Mouse (Mus musculus) stomach, embryonic 14.5 days (tissue): ENCODE data around the gene Stk11ip. TPM values are rescaled to one million over a fixed set of nuclear protein-coding genes. Genes with fewer than 3 reads are reported as not detected.

Source experiments
- ATAC-seq: fragments of 200-750 bp; cut with Nextera tagmentation; 2 replicates; pipeline ENCODE4 v1.8.0; 2017; ENCODE audit warnings: low read depth, moderate TSS enrichment; ENCODE audit not compliant: insufficient number of reproducible peaks, insufficient read depth, low FRiP score
- H3K27ac ChIP-seq: fragments of 300-500 bp; sonication (generic); 2 replicates; pipeline ENCODE4 v1.5.1; 2014; ENCODE audit warnings: mild to moderate bottlenecking, low read length, moderate library complexity, mixed read lengths
- H3K27me3 ChIP-seq: fragments of 300-500 bp; sonication (generic); 2 replicates; pipeline ENCODE4 v1.6.1; 2014; ENCODE audit warnings: low read length, control low read depth, mixed read lengths; ENCODE audit not compliant: control insufficient read depth, insufficient read depth
- H3K36me3 ChIP-seq: fragments of 300-500 bp; sonication (generic); 2 replicates; pipeline ENCODE4 v1.6.1; 2014; ENCODE audit warnings: mild to moderate bottlenecking, control low read depth, low read length, moderate library complexity, mixed read lengths; ENCODE audit not compliant: control insufficient read depth, insufficient read depth
- H3K4me1 ChIP-seq: fragments of 300-500 bp; sonication (generic); 2 replicates; pipeline ENCODE4 v1.6.1; 2014; ENCODE audit warnings: low read length, control low read depth, mixed read lengths; ENCODE audit not compliant: control insufficient read depth, insufficient read depth
- H3K4me2 ChIP-seq: fragments of 300-500 bp; sonication (generic); replicated peaks from 2 replicates; pipeline ENCODE4 v1.6.1; 2014; ENCODE audit warnings: low read depth, low read length, control low read depth
- H3K4me3 ChIP-seq: fragments of 300-500 bp; sonication (generic); 2 replicates; pipeline ENCODE4 v1.5.1; 2014; ENCODE audit warnings: low read depth, low read length, control low read depth
- H3K9ac ChIP-seq: fragments of 300-500 bp; sonication (generic); replicated peaks from 2 replicates; pipeline ENCODE4 v1.6.1; 2014; ENCODE audit warnings: low read depth, mild to moderate bottlenecking, control low read depth, low read length, moderate library complexity, mixed read lengths
- H3K9me3 ChIP-seq: fragments of 300-500 bp; sonication (generic); 2 replicates; pipeline ENCODE4 v1.6.1; 2016; ENCODE audit warnings: low read depth, low read length, control low read depth; ENCODE audit not compliant: control insufficient read depth
- WGBS: fragments of 180-500 bp; shearing (Covaris S2); extraction: QIAGEN DNeasy Blood & Tissue Kit; methylation state at CpG from one replicate; pipeline ENCODE4 v1.1.7; 2014; 5-methylcytosine and 5-hydroxymethylcytosine counted together
- polyA plus RNA-seq: library from polyadenylated mRNA; unstranded; fragments of >200 nt; fragmentation: Nextera tagmentation; extraction: Ambion mirVana; gene quantifications from 2 replicates; pipeline ENCODE4 v1.2.1, GENCODE M21; 2014

Stk11ip gene
- polyA plus RNA-seq, 1 experiment from 2014 or later = 19.0 TPM

DNA sequence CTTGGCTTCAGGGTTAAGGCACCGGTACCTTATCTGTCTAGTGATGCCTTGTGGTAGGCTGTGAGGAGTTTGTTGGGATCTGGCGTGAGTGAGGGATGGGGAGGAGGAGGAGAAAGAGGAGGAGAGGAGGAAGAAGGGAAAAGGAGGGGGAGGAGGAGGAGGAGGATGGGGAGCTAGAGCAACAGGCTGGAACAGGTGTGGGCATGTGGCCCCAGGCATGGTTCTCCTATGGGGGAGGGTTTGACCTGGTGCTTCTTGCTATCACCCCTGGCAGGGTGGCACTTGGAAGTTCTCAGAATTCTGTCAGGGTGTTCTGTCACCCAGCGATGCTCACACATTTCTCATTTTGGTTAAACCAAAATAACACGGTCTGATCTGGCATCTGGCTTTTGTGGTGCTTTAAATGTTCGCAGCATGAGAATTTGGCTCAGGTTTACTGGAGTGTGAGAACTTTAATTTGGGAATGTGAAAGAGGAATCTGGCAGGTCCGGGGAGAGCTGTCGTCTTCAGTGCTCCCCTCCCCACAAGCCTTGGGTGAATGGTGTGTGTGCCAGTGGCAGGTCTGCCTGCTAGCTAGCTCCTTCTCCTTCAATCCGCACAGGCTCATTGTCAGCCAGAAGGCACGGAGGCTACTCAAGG lies 34.9 kb downstream of the Stk11ip start:
- no peaks in the 10 kb centered on the region for H3K9me3 ChIP-seq
- H3K36me3 ChIP-seq = peaks cover 33% of the 10 kb centered on the region
- H3K4me1 ChIP-seq = peaks cover 6% of the 10 kb centered on the region
- H3K27ac ChIP-seq = no peak overlapping the region
- no peaks in the 10 kb centered on the region for H3K27me3 ChIP-seq
- no peak overlapping the region for H3K9ac ChIP-seq
- no peak overlapping the region for H3K4me2 ChIP-seq
- WGBS = 87% methylated on average over 9 of the region's 9 CpGs
- no peak for ATAC-seq
- H3K4me3 ChIP-seq = no peak overlapping the region

- ATAC-seq = no peak
- no peak overlapping the region for H3K4me2 ChIP-seq
- no peak overlapping the region for H3K4me3 ChIP-seq
- no peak overlapping the region for H3K9ac ChIP-seq
- 94% methylated on average over 7 of the region's 7 CpGs for WGBS
- no peaks in the 10 kb centered on the region for H3K27me3 ChIP-seq
- peaks cover 6% of the 10 kb centered on the region for H3K4me1 ChIP-seq
- peaks cover 30% of the 10 kb centered on the region for H3K36me3 ChIP-seq
- H3K9me3 ChIP-seq = no peaks in the 10 kb centered on the region
- no peak overlapping the region for H3K27ac ChIP-seq
These were observed 35.7 kb downstream of the Stk11ip start for GRCm38 (mm10) chr1:75557041-75557440.

DNA sequence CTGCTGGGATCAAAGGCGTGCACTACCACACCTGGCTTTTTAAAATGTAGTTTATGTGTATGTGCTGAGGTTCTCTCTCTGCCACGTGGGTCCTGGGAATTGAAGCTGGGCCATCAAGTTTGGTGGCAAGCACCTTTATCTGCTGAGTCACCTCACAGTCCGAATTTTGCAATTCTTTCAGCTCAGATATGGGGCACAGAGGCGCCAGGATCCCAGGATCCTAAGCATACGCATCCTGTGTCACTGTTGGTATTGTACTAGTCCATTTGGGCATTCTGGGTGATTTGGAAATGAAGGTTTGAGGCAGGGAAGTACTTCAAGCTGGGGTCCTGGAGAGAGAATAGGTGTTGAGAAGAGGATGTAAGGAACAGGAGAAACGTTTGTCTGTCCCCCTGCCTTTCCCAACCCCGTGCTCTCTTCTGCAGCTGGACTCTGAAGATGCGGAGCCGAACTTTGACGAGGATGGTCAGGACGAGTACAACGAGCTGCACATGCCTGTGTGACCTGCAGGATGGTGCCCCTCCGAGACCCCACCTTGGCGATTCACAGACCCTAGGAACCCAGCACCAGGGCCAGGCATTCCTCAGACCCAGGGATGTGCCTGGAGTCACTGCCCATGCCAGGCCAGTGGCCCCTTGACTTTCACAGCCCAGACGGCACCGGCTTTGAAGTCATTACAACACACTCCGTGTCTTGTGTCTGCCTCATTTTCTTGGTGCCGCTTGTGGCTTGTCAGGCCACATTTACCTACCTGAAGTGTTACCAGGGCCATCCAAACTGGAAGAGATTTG lies 37.3 kb downstream of the Stk11ip start:
- no peak overlapping the region for H3K4me2 ChIP-seq
- no peak for ATAC-seq
- 81% methylated on average over 18 of the region's 18 CpGs for WGBS

DNA sequence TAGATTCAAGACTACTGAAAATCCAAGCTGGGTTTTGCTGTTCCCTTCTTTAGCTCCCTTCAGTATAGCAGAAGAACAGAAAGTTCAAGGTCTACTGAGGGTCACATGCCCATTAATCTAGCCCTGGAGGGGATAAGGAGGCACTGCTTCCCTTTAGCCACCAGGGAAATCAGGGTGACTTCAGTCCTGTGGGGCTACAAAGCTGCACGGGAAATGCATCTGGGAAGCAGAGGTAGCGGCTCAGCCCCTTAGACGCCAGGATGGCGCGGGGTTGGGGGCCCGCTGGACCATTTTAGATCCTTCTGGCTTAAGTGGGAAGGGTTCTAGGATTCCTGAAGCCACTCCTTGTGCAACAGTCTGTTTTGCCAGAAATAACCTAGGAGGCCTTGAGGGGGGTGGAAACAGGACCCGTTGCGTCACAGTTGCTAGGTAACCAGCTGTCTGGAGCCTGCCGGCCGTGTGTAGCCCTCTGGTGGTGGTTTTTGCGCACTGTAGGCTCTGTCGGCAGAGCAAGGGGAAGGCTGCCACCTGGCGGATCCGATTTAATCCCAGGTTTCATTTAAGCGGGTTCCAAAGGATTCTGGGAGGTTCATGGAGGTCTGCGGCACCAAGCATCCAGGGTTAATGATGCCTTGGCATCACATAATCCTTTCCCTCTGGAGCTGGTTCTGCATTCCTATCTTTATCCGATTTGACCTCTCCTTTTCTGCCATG lies 38.0 kb downstream of the Stk11ip start:
- H3K4me1 ChIP-seq = peaks cover 6% of the 10 kb centered on the region
- H3K4me3 ChIP-seq = peak overlapping the region; percentile 5; the same call in 1 of the 2 replicates
- H3K9me3 ChIP-seq = no peaks in the 10 kb centered on the region
- peak; percentile 94 for ATAC-seq
- no peaks in the 10 kb centered on the region for H3K27me3 ChIP-seq
- 3% methylated on average over 17 of the region's 17 CpGs for WGBS
- peaks cover 15% of the 10 kb centered on the region; the same call in 1 of the 2 replicates for H3K36me3 ChIP-seq
- H3K27ac ChIP-seq = peak overlapping the region; percentile 71; the same call in 1 of the 2 replicates
- no peak overlapping the region for H3K9ac ChIP-seq
- H3K4me2 ChIP-seq = peak overlapping the region; percentile 39

More for the DNA sequence above, 37.3 kb downstream of the Stk11ip start:
- peaks cover 6% of the 10 kb centered on the region for H3K4me1 ChIP-seq
- H3K36me3 ChIP-seq = peaks cover 16% of the 10 kb centered on the region; the same call in 1 of the 2 replicates
- H3K9me3 ChIP-seq = no peaks in the 10 kb centered on the region
- H3K27me3 ChIP-seq = no peaks in the 10 kb centered on the region
- H3K9ac ChIP-seq = no peak overlapping the region
- H3K27ac ChIP-seq = peak overlapping the region; percentile 71; the same call in 1 of the 2 replicates
- H3K4me3 ChIP-seq = no peak overlapping the region

- no peaks in the 10 kb centered on the region for H3K9me3 ChIP-seq
- H3K4me2 ChIP-seq = no peak overlapping the region
- H3K4me3 ChIP-seq = no peak overlapping the region
- H3K27me3 ChIP-seq = no peaks in the 10 kb centered on the region
- H3K4me1 ChIP-seq = peaks cover 6% of the 10 kb centered on the region
- no peak overlapping the region for H3K27ac ChIP-seq
- WGBS = 80% methylated on average over 12 of the region's 12 CpGs
- no peak overlapping the region for H3K9ac ChIP-seq
- H3K36me3 ChIP-seq = peaks cover 8% of the 10 kb centered on the region; the same call in 1 of the 2 replicates
- ATAC-seq = no peak
These were observed 39.0 kb downstream of the Stk11ip start for GRCm38 (mm10) chr1:75560206-75560913.

- Histone ChIP-seq H3K4me3 (no peak overlapping the region), H3K27me3 (no peaks in the 10 kb centered on the region), H3K9me3 (no peaks in the 10 kb centered on the region), H3K36me3 (peaks cover 7% of the 10 kb centered on the region; the same call in 1 of the 2 replicates), H3K9ac (no peak overlapping the region), H3K27ac (no peak overlapping the region), H3K4me2 (no peak overlapping the region), H3K4me1 (peaks cover 6% of the 10 kb centered on the region)
- WGBS = 50% methylated on average over 4 of the region's 4 CpGs
- ATAC-seq = no peak
These were observed 40.0 kb downstream of the Stk11ip start for GRCm38 (mm10) chr1:75561221-75561897.

GRCm38 (mm10) chr1:75561898-75562238 lies 40.5 kb downstream of the Stk11ip start:
- H3K4me1 ChIP-seq = peaks cover 6% of the 10 kb centered on the region
- no peak overlapping the region for H3K4me3 ChIP-seq
- no peaks in the 10 kb centered on the region for H3K27me3 ChIP-seq
- no peaks in the 10 kb centered on the region for H3K9me3 ChIP-seq
- peaks cover 7% of the 10 kb centered on the region; the same call in 1 of the 2 replicates for H3K36me3 ChIP-seq
- 61% methylated on average over 1 of the region's 1 CpGs for WGBS
- H3K27ac ChIP-seq = no peak overlapping the region
- H3K9ac ChIP-seq = no peak overlapping the region
- H3K4me2 ChIP-seq = no peak overlapping the region
- no peak for ATAC-seq
